Mouse (Mus musculus): ENCODE measurements around the gene Samhd1.
A peak's percentile ranks its signal among the peaks of the same experiment; 100 is the strongest.

Samhd1 gene

DNA sequence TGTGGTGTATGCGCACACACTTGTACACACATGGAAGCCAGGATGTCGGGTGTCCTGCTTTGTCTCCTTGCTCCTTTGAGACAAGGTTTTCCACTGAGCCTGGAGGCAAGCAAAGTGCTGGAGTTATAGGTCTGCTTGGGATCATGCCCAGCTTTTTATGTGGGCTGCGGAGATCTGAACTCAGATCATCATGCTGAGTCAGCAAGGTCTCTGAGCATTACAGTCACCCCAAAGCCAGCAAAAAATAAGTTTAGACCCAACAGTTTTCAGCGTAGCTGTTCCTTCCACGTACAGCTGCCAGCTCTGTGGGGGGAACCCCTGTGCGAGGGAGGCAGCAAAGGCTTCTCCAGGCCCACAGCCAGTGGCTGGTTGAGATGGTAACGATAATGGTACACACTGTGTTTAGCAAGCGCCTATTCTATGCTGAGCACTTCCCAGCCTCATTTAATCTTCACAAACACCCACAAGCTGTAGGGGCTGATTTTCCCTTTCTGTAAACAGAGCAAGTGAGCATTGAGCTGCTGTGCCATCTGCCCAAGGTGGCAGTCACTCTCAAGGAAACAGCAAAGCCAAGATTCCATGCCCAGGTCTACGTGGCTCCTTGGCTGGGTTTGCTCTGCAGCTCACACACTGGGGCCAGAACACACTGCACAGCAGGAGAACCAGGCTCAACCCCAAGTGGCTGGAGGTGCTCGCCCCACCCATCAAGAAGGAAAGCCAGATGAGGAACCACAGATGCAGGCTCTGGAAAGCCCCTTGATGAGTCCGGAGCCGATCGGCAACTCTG, 86.5 kb downstream of the Samhd1 start:
- peak; percentile 89 for DNase-seq
